Mouse (Mus musculus) liver, postnatal 0 days (tissue): ENCODE measurements at regions not wholly inside any gene's neighbourhood (a gene's known extent, or its start where the extent isn't known, plus 50 kb on each side); places are given as distances from the start of the nearest gene placed in this dataset.

Experiments used
- ATAC-seq: fragments of 200-750 bp; cut with Nextera tagmentation; 2 replicates; pipeline ENCODE4 v1.8.0; 2017; ENCODE audit warnings: mild to moderate bottlenecking, moderate library complexity
- DNase-seq: peaks from one replicate; pipeline ENCODE4 v3.0.0-alpha.2; 2016
- H3K27ac ChIP-seq: fragments of 300-500 bp; sonication (generic); 2 replicates; pipeline ENCODE4 v1.5.1; 2014; ENCODE audit warnings: antibody characterized with exemption, moderate library complexity, mild to moderate bottlenecking, low read depth
- H3K27me3 ChIP-seq: fragments of 300-500 bp; sonication (generic); 2 replicates; pipeline ENCODE4 v1.6.1; 2014; ENCODE audit warnings: low read length, control low read depth, mixed read lengths; ENCODE audit not compliant: insufficient read depth
- H3K36me3 ChIP-seq: fragments of 300-500 bp; sonication (generic); replicated peaks from 2 replicates; pipeline ENCODE4 v1.6.1; 2014; ENCODE audit warnings: mild to moderate bottlenecking, control low read depth, low read length, moderate library complexity, mixed read lengths; ENCODE audit not compliant: insufficient read depth
- H3K4me1 ChIP-seq: fragments of 300-500 bp; sonication (generic); 2 replicates; pipeline ENCODE4 v1.6.1; 2014; ENCODE audit warnings: antibody characterized with exemption, mild to moderate bottlenecking, control low read depth; ENCODE audit not compliant: insufficient read depth
- H3K4me2 ChIP-seq: fragments of 300-500 bp; sonication (generic); 2 replicates; pipeline ENCODE4 v1.6.1; 2014; ENCODE audit warnings: low read depth, mild to moderate bottlenecking, low read length, moderate library complexity, mixed read lengths
- H3K4me3 ChIP-seq: fragments of 300-500 bp; sonication (generic); 2 replicates; pipeline ENCODE4 v1.5.1; 2014; ENCODE audit warnings: low read depth, low read length
- H3K9ac ChIP-seq: fragments of 300-500 bp; sonication (generic); replicated peaks from 2 replicates; pipeline ENCODE4 v1.6.1; 2014; ENCODE audit warnings: mild to moderate bottlenecking, moderate library complexity
- H3K9me3 ChIP-seq: fragments of 300-500 bp; sonication (generic); 2 replicates; pipeline ENCODE4 v1.6.1; 2016; ENCODE audit warnings: mild to moderate bottlenecking, control low read depth, low read length, mixed read lengths
- CTCF ChIP-seq: sonication (generic); IDR thresholded peaks from 2 replicates; pipeline ENCODE4 v1.5.1; 2016; ENCODE audit warnings: antibody characterized with exemption, low read depth
- EP300 ChIP-seq: IDR thresholded peaks from 2 replicates; pipeline ENCODE4 v1.6.1; 2016; ENCODE audit warnings: antibody characterized with exemption, low read depth, mild to moderate bottlenecking
- WGBS: fragments of 180-500 bp; shearing (Covaris S2); extraction: QIAGEN DNeasy Blood & Tissue Kit; methylation state at CpG from one replicate; pipeline ENCODE4 v1.1.7; 2014; ENCODE audit not compliant: insufficient replicate concordance; 5-methylcytosine and 5-hydroxymethylcytosine counted together

- Histone ChIP-seq H3K9ac (no peak overlapping the region), H3K4me2 (no peak overlapping the region), H3K27ac (no peak overlapping the region), H3K4me3 (no peak overlapping the region), H3K9me3 (no peaks in the 10 kb centered on the region), H3K36me3 (no peaks in the 10 kb centered on the region), H3K27me3 (no peaks in the 10 kb centered on the region), H3K4me1 (no peaks in the 10 kb centered on the region)
- 79% methylated on average over 4 of the region's 4 CpGs for WGBS
- ATAC-seq (no peak), DNase-seq (no peak)
- no peak for TF ChIP-seq EP300
- TF ChIP-seq CTCF = no peak
Observed at GRCm38 (mm10) chr17:75716458-75716857, 164.7 kb upstream of the Fam98a start.

- Histone ChIP-seq H3K9ac (no peak overlapping the region), H3K4me1 (no peaks in the 10 kb centered on the region), H3K4me3 (no peak overlapping the region), H3K36me3 (no peaks in the 10 kb centered on the region), H3K4me2 (no peak overlapping the region), H3K9me3 (no peaks in the 10 kb centered on the region), H3K27me3 (no peaks in the 10 kb centered on the region), H3K27ac (no peak overlapping the region)
- ATAC-seq = no peak
- no peak for DNase-seq
- TF ChIP-seq EP300 = no peak
Observed at GRCm38 (mm10) chr17:75714578-75714977, 162.8 kb upstream of the Fam98a start.

GRCm38 (mm10) chr17:75714059-75714458, 162.3 kb upstream of the Fam98a start:
- no peak for TF ChIP-seq EP300
- TF ChIP-seq CTCF = no peak
- Histone ChIP-seq H3K36me3 (no peaks in the 10 kb centered on the region), H3K4me1 (no peaks in the 10 kb centered on the region), H3K27ac (no peak overlapping the region), H3K9ac (no peak overlapping the region), H3K4me2 (no peak overlapping the region), H3K27me3 (no peaks in the 10 kb centered on the region), H3K4me3 (no peak overlapping the region), H3K9me3 (no peaks in the 10 kb centered on the region)
- 63% methylated on average over 1 of the region's 1 CpGs for WGBS
- no peak for DNase-seq
- no peak for ATAC-seq

- no peaks in the 10 kb centered on the region for H3K36me3 ChIP-seq
- no peaks in the 10 kb centered on the region for H3K27me3 ChIP-seq
- WGBS = 85% methylated on average over 4 of the region's 4 CpGs
- H3K9ac ChIP-seq = no peak overlapping the region
- H3K4me3 ChIP-seq = no peak overlapping the region
- no peak overlapping the region for H3K27ac ChIP-seq
- H3K4me2 ChIP-seq = no peak overlapping the region
- H3K4me1 ChIP-seq = no peaks in the 10 kb centered on the region
- H3K9me3 ChIP-seq = no peaks in the 10 kb centered on the region
- DNase-seq (no peak), ATAC-seq (no peak)
- TF ChIP-seq EP300 = no peak
- TF ChIP-seq CTCF = no peak
Observed at GRCm38 (mm10) chr17:75707687-75708086, 155.9 kb upstream of the Fam98a start.

GRCm38 (mm10) chr17:75705357-75705756, 153.6 kb upstream of the Fam98a start:
- Histone ChIP-seq H3K27me3 (no peaks in the 10 kb centered on the region), H3K4me2 (no peak overlapping the region), H3K27ac (no peak overlapping the region), H3K36me3 (no peaks in the 10 kb centered on the region), H3K9ac (no peak overlapping the region), H3K4me3 (no peak overlapping the region), H3K4me1 (no peaks in the 10 kb centered on the region), H3K9me3 (no peaks in the 10 kb centered on the region)
- DNase-seq (no peak), ATAC-seq (no peak)
- TF ChIP-seq CTCF (no peak), EP300 (no peak)
- 71% methylated on average over 2 of the region's 2 CpGs for WGBS

GRCm38 (mm10) chr17:75703865-75704264, 152.1 kb upstream of the Fam98a start:
- H3K4me3 ChIP-seq = no peak overlapping the region
- no peak overlapping the region for H3K9ac ChIP-seq
- 44% methylated on average over 8 of the region's 8 CpGs for WGBS
- no peak overlapping the region for H3K27ac ChIP-seq
- no peaks in the 10 kb centered on the region for H3K36me3 ChIP-seq
- no peak overlapping the region for H3K4me2 ChIP-seq
- no peaks in the 10 kb centered on the region for H3K9me3 ChIP-seq
- no peak for DNase-seq
- ATAC-seq = no peak
- TF ChIP-seq EP300 (no peak), CTCF (no peak)
- H3K27me3 ChIP-seq = no peaks in the 10 kb centered on the region
- H3K4me1 ChIP-seq = no peaks in the 10 kb centered on the region

- TF ChIP-seq CTCF = no peak
- TF ChIP-seq EP300 = no peak
- Histone ChIP-seq H3K4me3 (no peak overlapping the region), H3K27me3 (no peaks in the 10 kb centered on the region), H3K36me3 (no peaks in the 10 kb centered on the region), H3K9me3 (no peaks in the 10 kb centered on the region), H3K4me2 (no peak overlapping the region), H3K9ac (no peak overlapping the region), H3K4me1 (no peaks in the 10 kb centered on the region), H3K27ac (no peak overlapping the region)
- WGBS = 59% methylated on average over 3 of the region's 3 CpGs
- ATAC-seq = no peak
- DNase-seq = no peak
Observed at GRCm38 (mm10) chr17:75696729-75697103, 145.0 kb upstream of the Fam98a start.
